Mouse (Mus musculus): ENCODE data around the gene Camk2d. TPM values are rescaled to one million over a fixed set of nuclear protein-coding genes. Genes with fewer than 3 reads are reported as not detected.

The Camk2d gene
- total and polyA plus RNA-seq, 3 experiments, result 66.1 to 80.4 (median 77.3) TPM

DNA sequence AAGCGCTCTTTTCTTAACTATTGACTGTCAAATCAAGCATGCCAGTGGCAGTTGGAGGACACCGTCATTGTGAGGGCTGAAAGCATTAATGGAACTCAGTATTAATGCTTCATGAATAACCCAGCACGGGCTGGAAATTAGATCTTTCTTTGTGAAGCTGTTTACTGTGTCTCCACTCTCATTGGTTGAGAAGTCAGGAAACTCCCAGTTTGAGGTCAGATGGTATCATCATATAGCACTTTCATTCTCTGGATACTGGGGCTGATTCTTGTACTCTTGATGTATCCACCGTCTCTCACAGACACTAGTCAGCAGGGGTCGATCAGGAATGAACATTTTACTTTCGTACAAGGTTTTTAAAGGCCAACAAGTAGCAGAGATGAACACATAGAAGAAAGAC is 54.6 kb downstream of the Camk2d start:
- Histone ChIP-seq H3K36me3 (replicated peaks in 1 of 2; ENCODE audit: control insufficient read depth in 1 of 2, insufficient read depth in 1 of 2, low read length in 1 of 2) (peaks cover 0 to 9% of the 10 kb centered on the region in 2 experiments), H3K9ac (ENCODE audit: insufficient read depth, low read depth) (peak overlapping the region; percentile 23; the same call in 1 of the 2 replicates), H3K4me2 (ENCODE audit: insufficient read depth, low read depth, poor library complexity, severe bottlenecking) (peak overlapping the region; percentile 87), H3K79me2 (replicated peaks; ENCODE audit: control insufficient read depth, extremely low read depth, insufficient read depth, poor library complexity, severe bottlenecking) (peaks cover 61% of the 10 kb centered on the region), H3K9me3 (replicated peaks; ENCODE audit: low read length) (no peaks in the 10 kb centered on the region), H3K27me3 (replicated peaks) (no peaks in the 10 kb centered on the region), H3K4me1 (ENCODE audit: control insufficient read depth in 1 of 2, insufficient read depth in 2 of 2) (peaks cover 15 to 66% of the 10 kb centered on the region in 2 experiments), H3K27ac (ENCODE audit: insufficient read depth, low read depth) (peak overlapping the region; percentile 4; the same call in 1 of the 2 replicates), H3K4me3 (replicated peaks in 1 of 3; ENCODE audit: low read depth in 2 of 3, low read length in 2 of 3, poor library complexity in 1 of 3) (no peak overlapping the region)
- dilution Hi-C loops (cut with MboI; ENCODE audit: extremely low pct_ligation_motif_present, extremely low pct_unique_long_range_greater_than_20kb, low sequenced_read_pairs) (no loop called here), in situ Hi-C loops (cut with MboI; ENCODE audit: low pct_ligation_motif_present, low pct_unique_long_range_greater_than_20kb, low sequenced_read_pairs) (no loop called here)
- DNase-seq (ENCODE audit: extremely low read depth), result no peak
- TF ChIP-seq ZNF384 (IDR thresholded peaks at IDR 0.05; ENCODE audit: low read depth, low read length) (no peak), ZMIZ1 (IDR thresholded peaks at IDR 0.05; ENCODE audit: low read depth, low read length) (no peak), E2F4 (IDR thresholded peaks at IDR 0.05; ENCODE audit: insufficient replicate concordance, low read depth, low read length) (no peak), JUN (IDR thresholded peaks at IDR 0.05; ENCODE audit: insufficient read depth, low read depth, low read length) (no peak), ETS1 (conservative IDR thresholded peaks at IDR 0.05; ENCODE audit: low read depth, low read length) (no peak), TBP (conservative IDR thresholded peaks at IDR 0.05; ENCODE audit: low read depth, low read length) (no peak), GABPA (IDR thresholded peaks at IDR 0.05; ENCODE audit: insufficient replicate concordance, low read depth, low read length) (no peak), USF2 (conservative IDR thresholded peaks at IDR 0.05; ENCODE audit: low read depth, low read length) (no peak), CHD1 (IDR thresholded peaks at IDR 0.05; ENCODE audit: low read depth, low read length) (no peak), RCOR1 (conservative IDR thresholded peaks at IDR 0.05; ENCODE audit: low read depth, low read length) (no peak), MAFK (IDR thresholded peaks at IDR 0.05; ENCODE audit: insufficient replicate concordance, low read length) (no peak), BHLHE40 (IDR thresholded peaks at IDR 0.05; ENCODE audit: low read depth, low read length) (no peak), MYC (IDR thresholded peaks at IDR 0.05; ENCODE audit: low read depth, low read length) (no peak), MAZ (IDR thresholded peaks at IDR 0.05; ENCODE audit: low read depth, low read length) (no peak), POLR2AphosphoS2 (IDR thresholded peaks at IDR 0.05; ENCODE audit: low read depth, low read length) (no peak), USF1 (IDR thresholded peaks at IDR 0.05; ENCODE audit: low read depth, low read length) (no peak), EP300 (IDR thresholded peaks at IDR 0.05; ENCODE audit: low read length) (no peak), MAX (IDR thresholded peaks at IDR 0.05; ENCODE audit: low read length) (no peak)

DNA sequence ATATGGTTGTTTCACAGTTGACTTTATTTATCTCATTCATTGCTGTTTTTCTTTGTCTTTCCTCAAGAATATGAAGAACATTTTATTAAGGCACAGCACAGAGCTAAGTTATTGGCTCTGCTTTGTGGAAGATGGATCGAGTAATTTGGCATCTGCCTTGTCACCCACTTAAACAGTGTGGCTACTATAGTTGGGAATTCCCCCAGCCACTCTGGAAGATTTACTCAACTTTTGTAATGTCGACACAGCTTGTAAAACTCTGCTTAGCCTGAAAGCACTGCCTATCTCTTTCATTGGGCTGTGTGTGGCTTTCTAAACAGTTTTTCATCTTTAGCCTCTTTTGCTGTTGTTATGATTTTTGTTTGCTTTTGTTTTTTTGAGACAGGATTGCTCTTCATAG is 56.3 kb downstream of the Camk2d start:
- Histone ChIP-seq H3K36me3 (replicated peaks in 1 of 2; ENCODE audit: control insufficient read depth in 1 of 2, insufficient read depth in 1 of 2, low read length in 1 of 2) (peaks cover 0 to 11% of the 10 kb centered on the region in 2 experiments), H3K4me3 (replicated peaks in 1 of 3; ENCODE audit: low read depth in 2 of 3, low read length in 2 of 3, poor library complexity in 1 of 3) (no peak overlapping the region), H3K4me1 (ENCODE audit: control insufficient read depth in 1 of 2, insufficient read depth in 2 of 2) (peaks cover 15 to 77% of the 10 kb centered on the region in 2 experiments), H3K9me3 (replicated peaks; ENCODE audit: low read length) (no peaks in the 10 kb centered on the region), H3K79me2 (replicated peaks; ENCODE audit: control insufficient read depth, extremely low read depth, insufficient read depth, poor library complexity, severe bottlenecking) (peaks cover 74% of the 10 kb centered on the region), H3K4me2 (ENCODE audit: insufficient read depth, low read depth, poor library complexity, severe bottlenecking) (peak overlapping the region; percentile 92), H3K27me3 (replicated peaks) (no peaks in the 10 kb centered on the region), H3K9ac (ENCODE audit: insufficient read depth, low read depth) (peak overlapping the region; percentile 74), H3K27ac (ENCODE audit: insufficient read depth, low read depth) (peak overlapping the region; percentile 73)
- dilution Hi-C loops (cut with MboI; ENCODE audit: extremely low pct_ligation_motif_present, extremely low pct_unique_long_range_greater_than_20kb, low sequenced_read_pairs), result no loop called here
- peak; percentile 49 for DNase-seq (ENCODE audit: extremely low read depth)
- in situ Hi-C loops (cut with MboI; ENCODE audit: low pct_ligation_motif_present, low pct_unique_long_range_greater_than_20kb, low sequenced_read_pairs), result no loop called here
- no peak for TF ChIP-seq UBTF (IDR thresholded peaks at IDR 0.05; ENCODE audit: low read depth, low read length)
- TF ChIP-seq TCF12 (IDR thresholded peaks at IDR 0.05; ENCODE audit: low read depth, low read length), result 0 out of 2 replicates have a peak, but pooled peaks have one; percentile 25
- 0 out of 2 replicates have a peak, but pooled peaks have one; percentile 10 for TF ChIP-seq ETS1 (conservative IDR thresholded peaks at IDR 0.05; ENCODE audit: low read depth, low read length)
- no peak for TF ChIP-seq NELFE (IDR thresholded peaks at IDR 0.05; ENCODE audit: low read depth, low read length)
- TF ChIP-seq MEF2A (IDR thresholded peaks at IDR 0.05; ENCODE audit: borderline replicate concordance, low read depth, low read length), result 0 out of 2 replicates have a peak, but pooled peaks have one; percentile 16
- no peak for TF ChIP-seq NRF1 (IDR thresholded peaks at IDR 0.05; ENCODE audit: low read depth, low read length)
- TF ChIP-seq CHD1 (IDR thresholded peaks at IDR 0.05; ENCODE audit: low read depth, low read length), result 0 out of 2 replicates have a peak, but pooled peaks have one; percentile 34
- TF ChIP-seq IRF4 (IDR thresholded peaks at IDR 0.05; ENCODE audit: low read depth, low read length), result peak; percentile 36; the same call in 1 of the 2 replicates
- TF ChIP-seq SMC3 (IDR thresholded peaks at IDR 0.05; ENCODE audit: low read depth, low read length), result no peak
- no peak for TF ChIP-seq ZKSCAN1 (IDR thresholded peaks at IDR 0.05; ENCODE audit: borderline replicate concordance, low read depth, low read length)
- peak; percentile 47; the same call in 1 of the 2 replicates for TF ChIP-seq MYC (IDR thresholded peaks at IDR 0.05; ENCODE audit: low read depth, low read length)
- TF ChIP-seq EP300 (IDR thresholded peaks at IDR 0.05; ENCODE audit: low read length), result no peak; the same call in none of the 2 replicates

All from CH12.LX (cell line).